In the genomic region with DNA sequence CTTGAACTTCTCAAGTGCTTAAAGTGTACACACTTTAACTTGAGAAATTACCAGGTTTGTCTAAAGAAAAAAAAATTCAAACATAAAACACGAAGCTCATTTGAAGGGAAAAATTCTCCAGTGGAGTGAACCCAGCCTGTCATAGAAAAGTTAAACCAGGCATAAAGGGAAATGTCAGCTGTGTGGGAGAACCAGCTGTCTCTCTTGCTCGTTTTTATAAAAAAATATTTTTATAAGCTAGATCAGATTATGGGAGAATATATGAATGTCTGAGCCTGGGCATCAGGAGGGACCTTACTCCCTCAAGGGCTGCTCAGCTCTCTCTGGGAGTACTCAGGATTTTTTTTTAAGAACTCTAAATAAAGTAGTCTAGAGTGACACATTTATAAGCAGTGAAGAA, we compare ENCODE assay signal across 25 mouse cellular contexts. TPM values are rescaled to one million over a fixed set of nuclear protein-coding genes. Genes with fewer than 3 reads are reported as not detected.
DNase-seq lines count a peak whose midpoint lies in the region; ATAC-seq and TF ChIP-seq lines count a peak whose summit lies in the region.
"Had no signal": no experiment of that assay in that cellular context is flagged by ENCODE, and none has a peak within 500 bp of the region (broad histone marks: within the 10 kb centered on the region; RNA-seq: fewer than 3 reads in every experiment).

No protein-coding gene starts in this region.

- H3K4me1 ChIP-seq in lung, embryonic 14.5 days (ENCODE audit: insufficient read depth) = no peaks in the 10 kb centered on the region
- H3K4me1 ChIP-seq: embryonic facial prominence, embryonic 12.5 days had no signal

- H3K9me3 ChIP-seq in lung, embryonic 14.5 days (ENCODE audit: low read depth, low read length) = no peaks in the 10 kb centered on the region
- H3K9me3 ChIP-seq: embryonic facial prominence, embryonic 10.5 days; embryonic facial prominence, embryonic 12.5 days; forebrain, embryonic 13.5 days; forebrain, embryonic 15.5 days had no signal

- no peaks in the 10 kb centered on the region for H3K27me3 ChIP-seq in lung, embryonic 14.5 days (ENCODE audit: insufficient read depth, low read length)
- H3K27me3 ChIP-seq: embryonic facial prominence, embryonic 12.5 days; forebrain, embryonic 13.5 days; forebrain, embryonic 15.5 days had no signal

- ATAC-seq in lung, embryonic 14.5 days (ENCODE audit: insufficient read depth) = no peak
- ATAC-seq: forebrain, embryonic 13.5 days; forebrain, embryonic 15.5 days had no signal

- H3K4me3 ChIP-seq in layer of hippocampus, adult 2 months = no peak overlapping the region
- no peak overlapping the region for H3K4me3 ChIP-seq in lung, embryonic 14.5 days (ENCODE audit: low read depth, low read length)
- H3K4me3 ChIP-seq: embryonic facial prominence, embryonic 10.5 days; embryonic facial prominence, embryonic 12.5 days; forebrain, embryonic 13.5 days; forebrain, embryonic 15.5 days had no signal

- H3K27ac ChIP-seq in layer of hippocampus, adult 2 months = peak overlapping the region; percentile 76
- no peak overlapping the region for H3K27ac ChIP-seq in lung, embryonic 14.5 days (ENCODE audit: low read depth)
- H3K27ac ChIP-seq: embryonic facial prominence, embryonic 10.5 days; embryonic facial prominence, embryonic 12.5 days; forebrain, embryonic 13.5 days; forebrain, embryonic 15.5 days had no signal

- H3K9ac ChIP-seq in lung, embryonic 14.5 days = no peak overlapping the region
- H3K9ac ChIP-seq: embryonic facial prominence, embryonic 12.5 days; forebrain, embryonic 13.5 days; forebrain, embryonic 15.5 days had no signal

- DNase-seq in layer of hippocampus, adult 2 months (ENCODE audit: low spot score in 2 of 2) = peak in 1 of 2 experiments; percentile 37
- DNase-seq in layer of hippocampus, postnatal 10 days (ENCODE audit: low spot score in 2 of 2) = no peak
- peak; percentile 25 for DNase-seq in lung, embryonic 14.5 days
- DNase-seq in lung, postnatal 4 days = no peak
- peak; percentile 55 for DNase-seq in brain, adult 2 months (ENCODE audit: low read depth, low spot score)
- no peak for DNase-seq in natural killer cell, adult 2 months (ENCODE audit: low spot score in 2 of 2)
- DNase-seq: adrenal gland, adult 2 months; adrenal gland, postnatal 10 days; adrenal gland, postnatal 25 days; cerebellum, adult 11-12 months; cerebellum, adult 2 months; cerebellum, adult 9-10 months; cerebellum, postnatal 10 days; cerebellum, postnatal 25 days had no signal

- no peaks in the 10 kb centered on the region for H3K36me3 ChIP-seq in lung, embryonic 14.5 days (ENCODE audit: insufficient read depth)
- H3K36me3 ChIP-seq: embryonic facial prominence, embryonic 10.5 days; embryonic facial prominence, embryonic 12.5 days; forebrain, embryonic 15.5 days had no signal

- no peak overlapping the region for H3K4me2 ChIP-seq in lung, embryonic 14.5 days
- H3K4me2 ChIP-seq: embryonic facial prominence, embryonic 12.5 days; forebrain, embryonic 13.5 days; forebrain, embryonic 15.5 days had no signal

- 19% methylated on average over 2 of the region's 2 CpGs for WGBS in lung, embryonic 14.5 days

- no peak for TF ChIP-seq CTCF in layer of hippocampus, adult 2 months (conservative IDR thresholded peaks at IDR 0.05)
- no peak for TF ChIP-seq CTCF in lung, embryonic 14.5 days (IDR thresholded peaks at IDR 0.05; ENCODE audit: low read depth)

RNA-seq across cellular contexts. Expression of a gene that starts 15.1 kb away (rescaled TPM):
- total RNA-seq in layer of hippocampus, adult 2 months (2021) = not detected
- total RNA-seq in layer of hippocampus, postnatal 10 days (2021) = not detected
- not detected in 2 replicates for polyA plus RNA-seq in lung, embryonic 14.5 days (2014; fragmentation: Nextera tagmentation; extraction: Ambion mirVana)
- total RNA-seq: adrenal gland, adult 2 months; adrenal gland, postnatal 10 days; adrenal gland, postnatal 25 days; adrenal gland, postnatal 4 days; ES-E14; MEL had no signal
- polyA plus RNA-seq: adrenal gland, adult 2 months; C2C12; cerebellum, adult 2 months; cortical plate, adult 2 months; embryonic facial prominence, embryonic 12.5 days; embryonic facial prominence, embryonic 14.5 days; forebrain, embryonic 11.5 days; forebrain, embryonic 13.5 days; forebrain, embryonic 15.5 days had no signal

Comparison
In these comparisons a context has a peak if more than half of its experiments do, and no peak if none do; other contexts are left out.
1. DNase-seq: peak in lung, embryonic 14.5 days (single experiment) and brain, adult 2 months (single experiment); none in layer of hippocampus, postnatal 10 days (0 of 2), lung, postnatal 4 days (0 of 2) and natural killer cell, adult 2 months (0 of 2).